Mouse (Mus musculus): ENCODE results near the gene Fyb.

GRCm38 (mm10) chr15:6539639-6540338 lies 17.1 kb downstream of the Fyb start:
- TF ChIP-seq POLR2A (IDR thresholded peaks at IDR 0.05; ENCODE audit: insufficient read length, low read depth) = no peak
- no peak for TF ChIP-seq POLR2AphosphoS2 (IDR thresholded peaks at IDR 0.05; ENCODE audit: insufficient read length, low read depth)
- no peak for TF ChIP-seq MYOG (IDR thresholded peaks at IDR 0.05; ENCODE audit: control insufficient read depth in 1 of 3, insufficient read depth in 1 of 3, insufficient read length in 2 of 3, low read depth in 2 of 3)
- TF ChIP-seq E2F4 (IDR thresholded peaks at IDR 0.05; ENCODE audit: insufficient read depth) = no peak
- TF ChIP-seq TCF12 (IDR thresholded peaks at IDR 0.05; ENCODE audit: insufficient read depth, poor library complexity, severe bottlenecking) = no peak
- TF ChIP-seq CEBPB (IDR thresholded peaks at IDR 0.05; ENCODE audit: insufficient read depth, poor library complexity, severe bottlenecking) = no peak
- no peak for TF ChIP-seq USF1 (IDR thresholded peaks at IDR 0.05; ENCODE audit: low read depth)

All from myocyte (in vitro differentiated cells).